Comparison of ENCODE assay signal across 14 mouse cellular contexts in the genomic region with DNA sequence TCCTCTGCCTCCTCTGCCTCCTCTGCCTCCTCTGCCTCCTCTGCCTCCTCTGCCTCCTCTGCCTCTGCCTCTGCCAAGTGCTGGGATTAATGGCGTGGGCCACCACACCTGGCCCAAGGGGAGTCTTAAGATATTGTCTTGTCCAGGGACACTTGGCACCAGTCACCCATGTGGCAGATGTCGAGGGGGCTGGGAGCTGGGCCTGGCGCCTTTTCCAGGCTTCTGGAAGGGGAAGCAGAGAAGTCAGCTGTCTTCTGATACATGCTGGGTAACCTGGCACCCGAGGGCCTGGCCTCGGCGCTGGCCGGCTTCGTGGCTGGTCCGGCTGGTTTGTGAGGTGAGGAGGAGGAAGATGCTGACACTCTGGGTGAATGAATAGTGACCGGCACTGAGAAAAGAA. TPM values are rescaled to one million over a fixed set of nuclear protein-coding genes. Genes with fewer than 3 reads are reported as not detected.
"Had no signal": no experiment of that assay in that cellular context is flagged by ENCODE, and none has a peak within 500 bp of the region (broad histone marks: within the 10 kb centered on the region; RNA-seq: fewer than 3 reads in every experiment).

No protein-coding gene starts in this region.

- DNase-seq: lung, adult 18-20 months; lung, embryonic 14.5 days; lung, postnatal 10 days; lung, postnatal 4 days; midbrain, embryonic 14.5 days; retina, postnatal 1 day; right cerebral cortex, adult 18-20 months; right cerebral cortex, postnatal 25 days; right cerebral cortex, postnatal 4 days; spleen, adult 18-20 months; thymus, adult 18-20 months; thymus, postnatal 14 days; thymus, postnatal 36 days had no signal

RNA-seq across cellular contexts. Expression of a gene that starts 30.7 kb away (rescaled TPM):
- total RNA-seq: megakaryocyte, adult 5-6 weeks had no signal
